Mouse (Mus musculus) brown adipose tissue, adult 24 weeks (tissue): ENCODE measurements around the gene Gpr179. TPM values are rescaled to one million over a fixed set of nuclear protein-coding genes. Genes with fewer than 3 reads are reported as not detected.
"Not testable (repeated sequence)": the region's sequence is repeated elsewhere in the genome, so short reads cannot be mapped to it uniquely, and the experiment has no call there.

Source experiments
- H3K27ac ChIP-seq: fragments of 200-500 bp; replicated peaks from 2 replicates; pipeline ENCODE4 v1.5.1; 2012; ENCODE audit warnings: low read depth, mild to moderate bottlenecking, low read length
- H3K4me1 ChIP-seq: fragments of 200-500 bp; 2 replicates; pipeline ENCODE4 v1.6.1; 2012; ENCODE audit warnings: low read length, mixed read lengths; ENCODE audit not compliant: control insufficient read depth, insufficient read depth, insufficient read length
- H3K4me3 ChIP-seq: fragments of 200-500 bp; 2 replicates; pipeline ENCODE4 v1.5.1; 2012; ENCODE audit warnings: low read depth, mild to moderate bottlenecking, low read length, moderate library complexity; ENCODE audit not compliant: insufficient read depth
- polyA plus RNA-seq: library from polyadenylated mRNA; stranded (reverse); fragments of >200 nt; gene quantifications from 2 replicates; pipeline ENCODE4 v1.2.4, GENCODE M21; 2012; ENCODE audit not compliant: missing spikeins, insufficient read depth, insufficient read length

Gpr179 gene
- polyA plus RNA-seq, 1 experiment: not detected

GRCm38 (mm10) chr11:97315504-97316503 is 36.1 kb downstream of the Gpr179 start, which contains the start of gene Mrpl45:
TSS of gene Mrpl45 (plus strand) at chr11:97315716.
- H3K4me3 ChIP-seq: peak within 1 kb of the TSS; percentile 71
- no peaks in the 10 kb centered on the region for H3K4me1 ChIP-seq
- peak within 1 kb of the TSS; percentile 70 for H3K27ac ChIP-seq

GRCm38 (mm10) chr11:97314751-97315503 is 37.0 kb downstream of the Gpr179 start:
- Histone ChIP-seq H3K4me1 (no peaks in the 10 kb centered on the region), H3K4me3 (no peak overlapping the region), H3K27ac (no peak overlapping the region)

- Histone ChIP-seq H3K27ac (no peak overlapping the region), H3K4me1 (no peaks in the 10 kb centered on the region), H3K4me3 (no peak overlapping the region)
Observed at GRCm38 (mm10) chr11:97314110-97314509, 37.8 kb downstream of the Gpr179 start.

- H3K4me3 ChIP-seq, H3K27ac ChIP-seq, H3K4me1 ChIP-seq: not testable (repeated sequence)
Observed at GRCm38 (mm10) chr11:97312871-97313270, 39.0 kb downstream of the Gpr179 start.

- H3K27ac ChIP-seq: peak overlapping the region; percentile 49; the same call in 1 of the 2 replicates
- no peaks in the 10 kb centered on the region for H3K4me1 ChIP-seq
- peak overlapping the region; percentile 40 for H3K4me3 ChIP-seq
Observed at GRCm38 (mm10) chr11:97310895-97311631, 40.8 kb downstream of the Gpr179 start.

GRCm38 (mm10) chr11:97309911-97310571 is 41.8 kb downstream of the Gpr179 start:
- Histone ChIP-seq H3K4me1 (no peaks in the 10 kb centered on the region), H3K4me3 (peak overlapping the region; percentile 59), H3K27ac (peak overlapping the region; percentile 58)

- H3K4me3 ChIP-seq: peak overlapping the region; percentile 59
- peak overlapping the region; percentile 58 for H3K27ac ChIP-seq
- H3K4me1 ChIP-seq: no peaks in the 10 kb centered on the region
Observed at GRCm38 (mm10) chr11:97309451-97309836, 42.4 kb downstream of the Gpr179 start.

- no peaks in the 10 kb centered on the region for H3K4me1 ChIP-seq
- H3K27ac ChIP-seq: no peak overlapping the region
- no peak overlapping the region for H3K4me3 ChIP-seq
Observed at GRCm38 (mm10) chr11:97308806-97309450, 42.9 kb downstream of the Gpr179 start.

GRCm38 (mm10) chr11:97307294-97308069 is 44.4 kb downstream of the Gpr179 start:
- Histone ChIP-seq H3K27ac (no peak overlapping the region), H3K4me1 (no peaks in the 10 kb centered on the region), H3K4me3 (no peak overlapping the region)

GRCm38 (mm10) chr11:97304631-97305030 is 47.2 kb downstream of the Gpr179 start:
- Histone ChIP-seq H3K4me3 (no peak overlapping the region), H3K27ac (no peak overlapping the region)

GRCm38 (mm10) chr11:97302231-97302781 is 49.6 kb downstream of the Gpr179 start:
- Histone ChIP-seq H3K4me3 (no peak overlapping the region), H3K4me1 (peaks cover 5% of the 10 kb centered on the region; the same call in 1 of the 2 replicates), H3K27ac (peak overlapping the region; percentile 31; the same call in 1 of the 2 replicates)

More at GRCm38 (mm10) chr11:97304631-97305030, 47.2 kb downstream of the Gpr179 start:
- peaks cover 5% of the 10 kb centered on the region; the same call in 1 of the 2 replicates for H3K4me1 ChIP-seq

GRCm38 (mm10) chr11:97301406-97301805 is 50.5 kb downstream of the Gpr179 start:
- Histone ChIP-seq H3K27ac (no peak overlapping the region), H3K4me3 (no peak overlapping the region), H3K4me1 (peaks cover 5% of the 10 kb centered on the region; the same call in 1 of the 2 replicates)

- no peak overlapping the region for H3K4me3 ChIP-seq
- no peak overlapping the region for H3K27ac ChIP-seq
- peaks cover 5% of the 10 kb centered on the region; the same call in 1 of the 2 replicates for H3K4me1 ChIP-seq
Observed at GRCm38 (mm10) chr11:97299939-97300338, 51.9 kb downstream of the Gpr179 start.
